Mouse (Mus musculus): Measurements from ENCODE around the gene Slc50a1. TPM values are rescaled to one million over a fixed set of nuclear protein-coding genes. Genes with fewer than 3 reads are reported as not detected.
A peak's percentile ranks its signal among the peaks of the same experiment; 100 is the strongest.

Gene Slc50a1
- polyA plus RNA-seq, 1 experiment from 2014 or later, result 107 TPM

GRCm38 (mm10) chr3:89254994-89255393 lies 15.4 kb downstream of the Slc50a1 start:
- Histone ChIP-seq H3K9me3 (ENCODE audit: control insufficient read depth, low read length) (no peaks in the 10 kb centered on the region), H3K9ac (ENCODE audit: low read length) (no peak overlapping the region), H3K27me3 (ENCODE audit: control insufficient read depth, insufficient read depth, low read length) (no peaks in the 10 kb centered on the region), H3K4me1 (replicated peaks; ENCODE audit: control insufficient read depth, insufficient read depth) (peaks cover 4% of the 10 kb centered on the region; the same call in 1 of the 2 replicates), H3K36me3 (ENCODE audit: control insufficient read depth, insufficient read depth, low read length) (no peaks in the 10 kb centered on the region), H3K4me2 (replicated peaks; ENCODE audit: low read depth) (no peak overlapping the region), H3K4me3 (ENCODE audit: low read depth, low read length) (no peak overlapping the region), H3K27ac (replicated peaks) (no peak overlapping the region)
- ATAC-seq (ENCODE audit: low FRiP score, low TSS enrichment) (no peak), DNase-seq (ENCODE audit: low spot score) (no peak)
- WGBS, result 69% methylated on average over 5 of the region's 5 CpGs
- TF ChIP-seq CTCF (IDR thresholded peaks at IDR 0.05; ENCODE audit: low read depth) (no peak), EP300 (optimal IDR thresholded peaks at IDR 0.05) (no peak)

- Histone ChIP-seq H3K4me1 (replicated peaks; ENCODE audit: control insufficient read depth, insufficient read depth) (peaks cover 4% of the 10 kb centered on the region; the same call in 1 of the 2 replicates), H3K4me3 (ENCODE audit: low read depth, low read length) (no peak overlapping the region), H3K27me3 (ENCODE audit: control insufficient read depth, insufficient read depth, low read length) (no peaks in the 10 kb centered on the region), H3K4me2 (replicated peaks; ENCODE audit: low read depth) (no peak overlapping the region), H3K9me3 (ENCODE audit: control insufficient read depth, low read length) (no peaks in the 10 kb centered on the region), H3K27ac (replicated peaks) (peak overlapping the region; percentile 63; the same call in 1 of the 2 replicates), H3K36me3 (ENCODE audit: control insufficient read depth, insufficient read depth, low read length) (no peaks in the 10 kb centered on the region), H3K9ac (ENCODE audit: low read length) (peak overlapping the region; percentile 48; the same call in 1 of the 2 replicates)
- TF ChIP-seq CTCF (IDR thresholded peaks at IDR 0.05; ENCODE audit: low read depth) (no peak), EP300 (optimal IDR thresholded peaks at IDR 0.05) (no peak)
- DNase-seq (ENCODE audit: low spot score) (peak; percentile 40), ATAC-seq (ENCODE audit: low FRiP score, low TSS enrichment) (peak; percentile 25)
- 9% methylated on average over 17 of the region's 17 CpGs for WGBS
Observed at GRCm38 (mm10) chr3:89251365-89251895, 18.9 kb downstream of the Slc50a1 start.

GRCm38 (mm10) chr3:89250435-89251040 lies 19.8 kb downstream of the Slc50a1 start:
- Histone ChIP-seq H3K9ac (ENCODE audit: low read length) (no peak overlapping the region), H3K4me3 (ENCODE audit: low read depth, low read length) (no peak overlapping the region), H3K4me1 (replicated peaks; ENCODE audit: control insufficient read depth, insufficient read depth) (peaks cover 5% of the 10 kb centered on the region), H3K36me3 (ENCODE audit: control insufficient read depth, insufficient read depth, low read length) (no peaks in the 10 kb centered on the region), H3K27me3 (ENCODE audit: control insufficient read depth, insufficient read depth, low read length) (no peaks in the 10 kb centered on the region), H3K4me2 (replicated peaks; ENCODE audit: low read depth) (no peak overlapping the region), H3K9me3 (ENCODE audit: control insufficient read depth, low read length) (no peaks in the 10 kb centered on the region), H3K27ac (replicated peaks) (peak overlapping the region; percentile 63; the same call in 1 of the 2 replicates)
- ATAC-seq (ENCODE audit: low FRiP score, low TSS enrichment) (peak; percentile 45), DNase-seq (ENCODE audit: low spot score) (peak; percentile 80)
- WGBS, result 20% methylated on average over 7 of the region's 7 CpGs
- TF ChIP-seq CTCF (IDR thresholded peaks at IDR 0.05; ENCODE audit: low read depth), result peak; percentile 85
- no peak for TF ChIP-seq EP300 (optimal IDR thresholded peaks at IDR 0.05)

- no peaks in the 10 kb centered on the region for H3K9me3 ChIP-seq (ENCODE audit: control insufficient read depth, low read length)
- H3K9ac ChIP-seq (ENCODE audit: low read length), result no peak overlapping the region
- no peaks in the 10 kb centered on the region for H3K27me3 ChIP-seq (ENCODE audit: control insufficient read depth, insufficient read depth, low read length)
- no peak for DNase-seq (ENCODE audit: low spot score)
- ATAC-seq (ENCODE audit: low FRiP score, low TSS enrichment), result no peak
- TF ChIP-seq CTCF (IDR thresholded peaks at IDR 0.05; ENCODE audit: low read depth), result no peak
- no peak for TF ChIP-seq EP300 (optimal IDR thresholded peaks at IDR 0.05)
- no peak overlapping the region for H3K4me3 ChIP-seq (ENCODE audit: low read depth, low read length)
- no peaks in the 10 kb centered on the region for H3K36me3 ChIP-seq (ENCODE audit: control insufficient read depth, insufficient read depth, low read length)
- H3K4me1 ChIP-seq (replicated peaks; ENCODE audit: control insufficient read depth, insufficient read depth), result peaks cover 8% of the 10 kb centered on the region
- WGBS, result 84% methylated on average over 4 of the region's 4 CpGs
- no peak overlapping the region for H3K27ac ChIP-seq (replicated peaks)
- peak overlapping the region; percentile 90; the same call in 1 of the 2 replicates for H3K4me2 ChIP-seq (replicated peaks; ENCODE audit: low read depth)
Observed at GRCm38 (mm10) chr3:89247466-89247865, 22.9 kb downstream of the Slc50a1 start.

GRCm38 (mm10) chr3:89246261-89247100 lies 23.9 kb downstream of the Slc50a1 start, which contains the start of gene Trim46:
Gene Trim46, minus strand, starts transcription at chr3:89246309.
- peak within 1 kb of the TSS; percentile 65 for H3K9ac ChIP-seq (ENCODE audit: low read length)
- DNase-seq (ENCODE audit: low spot score) (peak; percentile 88), ATAC-seq (ENCODE audit: low FRiP score, low TSS enrichment) (peak; percentile 62)
- no peaks in the 10 kb centered on the region for H3K9me3 ChIP-seq (ENCODE audit: control insufficient read depth, low read length)
- H3K36me3 ChIP-seq (ENCODE audit: control insufficient read depth, insufficient read depth, low read length), result no peaks in the 10 kb centered on the region
- peak within 1 kb of the TSS; percentile 58 for H3K4me3 ChIP-seq (ENCODE audit: low read depth, low read length)
- peak; percentile 99 for TF ChIP-seq CTCF (IDR thresholded peaks at IDR 0.05; ENCODE audit: low read depth)
- no peak for TF ChIP-seq EP300 (optimal IDR thresholded peaks at IDR 0.05)
- peaks cover 6% of the 10 kb centered on the region for H3K4me1 ChIP-seq (replicated peaks; ENCODE audit: control insufficient read depth, insufficient read depth)
- no peaks in the 10 kb centered on the region for H3K27me3 ChIP-seq (ENCODE audit: control insufficient read depth, insufficient read depth, low read length)
- peak within 1 kb of the TSS; percentile 90 for H3K4me2 ChIP-seq (replicated peaks; ENCODE audit: low read depth)
- under 1% methylated on average over 42 of the region's 42 CpGs for WGBS
- peak within 1 kb of the TSS; percentile 67 for H3K27ac ChIP-seq (replicated peaks)
